Mouse (Mus musculus): ENCODE measurements around the gene Lpar3. TPM values are rescaled to one million over a fixed set of nuclear protein-coding genes. Genes with fewer than 3 reads are reported as not detected.
A peak's percentile ranks its signal among the peaks of the same experiment; 100 is the strongest.

Lpar3 gene
- 0.78 and 0.93 TPM in 2 replicates for polyA plus RNA-seq (2015; fragmentation: Nextera tagmentation; extraction: Ambion mirVana)

- no peak within 1 kb of the TSS for H3K27ac ChIP-seq
- under 1% methylated on average over 73 of the region's 73 CpGs for WGBS
- H3K9ac ChIP-seq: peak within 1 kb of the TSS; percentile 43
- peaks cover 50% of the 10 kb centered on the region for H3K27me3 ChIP-seq
- H3K9me3 ChIP-seq: no peaks in the 10 kb centered on the region
- peak; percentile 80 for ATAC-seq (ENCODE audit: low FRiP score)
- peaks cover 14% of the 10 kb centered on the region for H3K4me1 ChIP-seq (replicated peaks)
- H3K4me3 ChIP-seq: peak within 1 kb of the TSS; percentile 52
- peak within 1 kb of the TSS; percentile 84 for H3K4me2 ChIP-seq
- no peaks in the 10 kb centered on the region for H3K36me3 ChIP-seq
These were observed at the start of gene Lpar3 for GRCm38 (mm10) chr3:146220776-146221486. Lpar3 (plus strand) TSS chr3:146220963.

DNA sequence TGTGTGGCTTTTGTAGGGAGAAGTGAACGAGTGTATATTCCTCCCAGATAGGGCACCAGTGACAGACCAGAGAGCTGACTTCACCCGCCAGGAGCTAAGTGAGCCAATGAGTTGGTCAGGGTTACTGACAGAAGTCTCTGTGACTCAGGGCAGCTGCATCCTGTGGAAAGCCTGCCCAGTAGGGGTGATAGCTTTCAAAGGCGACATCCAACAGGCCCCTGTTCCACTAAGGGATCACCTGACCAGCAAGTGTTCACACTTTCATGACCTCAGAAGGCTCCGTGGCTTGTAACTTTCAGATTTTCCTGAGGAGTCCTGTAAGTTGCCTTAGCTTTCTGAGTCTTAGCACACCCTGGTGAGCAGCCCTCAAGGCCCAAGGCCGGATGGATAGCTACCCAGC lies 47.7 kb upstream of the Lpar3 start:
- 79% methylated on average over 5 of the region's 5 CpGs for WGBS
- Histone ChIP-seq H3K9me3 (peaks cover 5% of the 10 kb centered on the region; the same call in 1 of the 2 replicates), H3K9ac (no peak overlapping the region), H3K27me3 (0 out of 2 replicates have a peak, but pooled peaks cover 14% of the 10 kb centered on the region), H3K4me1 (replicated peaks) (no peaks in the 10 kb centered on the region), H3K36me3 (no peaks in the 10 kb centered on the region), H3K4me3 (no peak overlapping the region), H3K27ac (no peak overlapping the region), H3K4me2 (no peak overlapping the region)
- no peak for ATAC-seq (ENCODE audit: low FRiP score)

DNA sequence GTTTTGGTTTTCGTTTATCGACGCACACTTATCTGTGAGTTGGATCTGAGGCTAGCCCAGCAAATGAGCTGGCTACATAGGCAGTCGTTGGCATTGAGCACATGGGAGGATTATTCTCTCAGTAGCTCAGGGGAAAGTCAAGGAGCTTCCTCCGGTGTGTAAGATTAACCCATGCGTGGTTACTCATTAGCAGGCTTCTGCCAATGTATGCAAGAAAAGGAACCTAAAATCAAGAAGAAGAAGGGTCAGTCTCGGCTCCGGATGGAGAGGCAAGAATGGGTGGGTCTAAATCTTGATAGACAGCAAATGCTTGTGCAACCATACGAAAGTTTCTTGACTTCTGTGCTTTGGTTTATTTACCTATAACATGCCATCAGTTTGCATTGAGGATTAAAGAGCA lies 46.5 kb upstream of the Lpar3 start:
- ATAC-seq (ENCODE audit: low FRiP score): no peak
- WGBS: 89% methylated on average over 9 of the region's 9 CpGs
- no peaks in the 10 kb centered on the region for H3K36me3 ChIP-seq
- H3K27ac ChIP-seq: no peak overlapping the region
- no peak overlapping the region for H3K4me2 ChIP-seq
- H3K4me1 ChIP-seq (replicated peaks): no peaks in the 10 kb centered on the region
- H3K4me3 ChIP-seq: no peak overlapping the region
- peaks cover 17% of the 10 kb centered on the region; the same call in 1 of the 2 replicates for H3K27me3 ChIP-seq
- H3K9me3 ChIP-seq: peaks cover 5% of the 10 kb centered on the region; the same call in 1 of the 2 replicates
- H3K9ac ChIP-seq: no peak overlapping the region

- no peaks in the 10 kb centered on the region for H3K36me3 ChIP-seq
- H3K4me1 ChIP-seq (replicated peaks): no peaks in the 10 kb centered on the region
- 85% methylated on average over 7 of the region's 7 CpGs for WGBS
- H3K9me3 ChIP-seq: no peaks in the 10 kb centered on the region
- H3K4me2 ChIP-seq: no peak overlapping the region
- H3K4me3 ChIP-seq: no peak overlapping the region
- H3K27ac ChIP-seq: no peak overlapping the region
- H3K9ac ChIP-seq: no peak overlapping the region
- no peak for ATAC-seq (ENCODE audit: low FRiP score)
- H3K27me3 ChIP-seq: peaks cover 40% of the 10 kb centered on the region
These were observed 43.5 kb upstream of the Lpar3 start for GRCm38 (mm10) chr3:146177295-146177694.

GRCm38 (mm10) chr3:146177748-146178582 lies 42.8 kb upstream of the Lpar3 start:
- H3K4me3 ChIP-seq: peak overlapping the region; percentile 32
- no peaks in the 10 kb centered on the region for H3K9me3 ChIP-seq
- WGBS: 4% methylated on average over 16 of the region's 16 CpGs
- ATAC-seq (ENCODE audit: low FRiP score): peak; percentile 90
- H3K4me1 ChIP-seq (replicated peaks): no peaks in the 10 kb centered on the region
- H3K9ac ChIP-seq: peak overlapping the region; percentile 60; the same call in 1 of the 2 replicates
- H3K27ac ChIP-seq: 0 out of 2 replicates have a peak overlapping the region, but pooled peaks have one; percentile 55
- H3K36me3 ChIP-seq: no peaks in the 10 kb centered on the region
- peaks cover 47% of the 10 kb centered on the region for H3K27me3 ChIP-seq
- H3K4me2 ChIP-seq: peak overlapping the region; percentile 57

- H3K27ac ChIP-seq: no peak overlapping the region
- H3K27me3 ChIP-seq: peaks cover 58% of the 10 kb centered on the region
- no peak for ATAC-seq (ENCODE audit: low FRiP score)
- H3K4me1 ChIP-seq (replicated peaks): peaks cover 3% of the 10 kb centered on the region
- H3K36me3 ChIP-seq: no peaks in the 10 kb centered on the region
- no peaks in the 10 kb centered on the region for H3K9me3 ChIP-seq
- H3K4me2 ChIP-seq: no peak overlapping the region
- H3K9ac ChIP-seq: no peak overlapping the region
- H3K4me3 ChIP-seq: no peak overlapping the region
- 35% methylated on average over 2 of the region's 2 CpGs for WGBS
These were observed 40.4 kb upstream of the Lpar3 start for GRCm38 (mm10) chr3:146180341-146180740.

DNA sequence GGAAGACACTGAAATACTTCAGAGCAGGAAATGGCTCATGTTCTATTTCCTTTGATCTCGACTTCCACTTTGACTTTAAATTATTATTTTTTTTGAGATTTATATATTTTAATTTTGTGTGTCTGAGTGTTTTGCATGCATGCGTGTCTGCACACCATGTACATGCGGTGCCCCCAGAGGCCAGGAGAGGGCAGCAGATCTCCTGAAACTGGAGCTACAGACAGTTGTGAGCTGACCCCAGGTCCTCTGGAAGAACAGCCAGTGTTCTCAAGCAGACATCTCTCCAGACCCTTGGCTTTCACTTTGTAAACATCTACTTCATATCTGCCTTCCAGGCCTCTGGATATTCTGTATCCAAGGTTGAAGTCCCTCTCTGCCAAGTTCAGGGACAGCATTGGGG lies 39.8 kb upstream of the Lpar3 start:
- WGBS: 44% methylated on average over 3 of the region's 3 CpGs

GRCm38 (mm10) chr3:146184992-146185657 lies 35.6 kb upstream of the Lpar3 start:
- H3K4me2 ChIP-seq: 0 out of 2 replicates have a peak overlapping the region, but pooled peaks have one; percentile 11

More for the DNA sequence above, 39.8 kb upstream of the Lpar3 start:
- no peak overlapping the region for H3K9ac ChIP-seq
- no peak overlapping the region for H3K27ac ChIP-seq
- no peak overlapping the region for H3K4me3 ChIP-seq
- peaks cover 7% of the 10 kb centered on the region for H3K4me1 ChIP-seq (replicated peaks)
- ATAC-seq (ENCODE audit: low FRiP score): no peak
- no peaks in the 10 kb centered on the region for H3K36me3 ChIP-seq
- H3K9me3 ChIP-seq: no peaks in the 10 kb centered on the region
- H3K27me3 ChIP-seq: peaks cover 60% of the 10 kb centered on the region
- H3K4me2 ChIP-seq: no peak overlapping the region

DNA sequence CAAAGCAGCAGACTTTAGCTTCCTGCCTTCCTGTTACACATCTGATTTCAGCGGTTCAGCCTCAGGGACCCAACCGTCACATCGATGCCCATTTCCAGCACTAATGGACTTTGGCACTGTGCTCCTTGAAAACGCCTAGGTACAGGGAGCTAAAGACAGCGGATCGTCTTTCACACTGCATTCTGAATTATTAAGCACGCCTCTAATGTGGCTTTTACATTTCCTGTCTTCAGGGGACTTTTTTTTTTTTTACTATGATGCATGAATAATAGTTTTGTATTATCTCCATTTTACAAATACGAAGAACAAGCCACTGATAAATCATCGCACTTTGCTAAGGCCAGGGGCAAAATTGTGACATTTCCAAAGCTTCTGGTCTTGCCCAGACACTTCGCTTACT lies 34.7 kb upstream of the Lpar3 start:
- Histone ChIP-seq H3K9ac (no peak overlapping the region), H3K27ac (0 out of 2 replicates have a peak overlapping the region, but pooled peaks have one; percentile 58), H3K4me1 (replicated peaks) (peaks cover 7% of the 10 kb centered on the region), H3K4me2 (no peak overlapping the region), H3K27me3 (peaks cover 75% of the 10 kb centered on the region), H3K4me3 (no peak overlapping the region), H3K9me3 (0 out of 2 replicates have a peak, but pooled peaks cover 4% of the 10 kb centered on the region), H3K36me3 (no peaks in the 10 kb centered on the region)
- ATAC-seq (ENCODE audit: low FRiP score): no peak
- WGBS: 76% methylated on average over 10 of the region's 10 CpGs

More at GRCm38 (mm10) chr3:146184992-146185657, 35.6 kb upstream of the Lpar3 start:
- Histone ChIP-seq H3K27me3 (peaks cover 78% of the 10 kb centered on the region), H3K9me3 (0 out of 2 replicates have a peak, but pooled peaks cover 4% of the 10 kb centered on the region), H3K36me3 (no peaks in the 10 kb centered on the region), H3K27ac (peak overlapping the region; percentile 58), H3K4me1 (replicated peaks) (peaks cover 7% of the 10 kb centered on the region), H3K4me3 (no peak overlapping the region), H3K9ac (no peak overlapping the region)
- ATAC-seq (ENCODE audit: low FRiP score): peak; percentile 73
- 19% methylated on average over 13 of the region's 13 CpGs for WGBS

DNA sequence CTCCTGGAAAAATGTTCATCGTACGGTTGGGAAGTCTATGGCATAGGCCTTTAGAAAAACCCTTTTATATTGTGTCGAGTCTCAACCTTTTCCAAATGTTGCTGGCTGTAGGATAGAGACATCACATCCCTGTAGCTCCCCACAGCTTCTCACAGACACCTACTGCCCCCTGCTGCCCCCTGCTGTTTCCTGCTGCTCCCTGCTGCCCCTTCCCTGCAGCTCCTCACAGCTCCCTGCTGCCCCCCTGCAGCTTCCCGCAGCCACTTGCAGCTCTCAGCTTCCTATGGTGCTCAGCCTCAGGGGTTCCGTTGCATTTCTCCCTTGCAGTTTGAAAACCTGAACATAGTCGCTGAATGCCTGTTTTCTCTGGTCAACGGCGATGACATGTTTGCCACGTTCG lies 30.8 kb upstream of the Lpar3 start:
- no peak overlapping the region for H3K9ac ChIP-seq
- no peak overlapping the region for H3K4me3 ChIP-seq
- no peak for ATAC-seq (ENCODE audit: low FRiP score)
- WGBS: 65% methylated on average over 10 of the region's 10 CpGs
- no peaks in the 10 kb centered on the region for H3K36me3 ChIP-seq
- H3K4me1 ChIP-seq (replicated peaks): peaks cover 10% of the 10 kb centered on the region
- H3K9me3 ChIP-seq: 0 out of 2 replicates have a peak, but pooled peaks cover 4% of the 10 kb centered on the region
- no peak overlapping the region for H3K4me2 ChIP-seq
- H3K27me3 ChIP-seq: peaks cover 46% of the 10 kb centered on the region
- no peak overlapping the region for H3K27ac ChIP-seq

DNA sequence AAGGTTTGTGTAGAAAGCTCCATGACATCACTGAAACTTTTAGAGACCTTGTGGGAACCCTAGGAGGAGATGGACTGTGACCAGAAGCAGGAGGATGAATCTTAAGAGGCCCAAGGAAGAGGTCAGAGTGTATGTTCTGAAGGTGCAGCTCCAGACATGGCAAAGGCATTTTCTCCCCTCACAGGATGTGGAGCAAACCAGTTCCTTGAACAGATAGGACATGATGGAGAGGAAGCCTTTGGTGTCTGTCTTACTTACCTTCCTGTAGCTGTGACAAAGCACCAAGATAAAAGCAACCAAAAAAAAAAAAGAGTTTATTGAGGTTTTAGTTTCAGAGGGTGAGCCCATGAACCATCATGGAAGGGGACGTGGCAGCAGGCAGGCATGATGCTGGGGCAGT lies 28.3 kb upstream of the Lpar3 start:
- H3K4me2 ChIP-seq: no peak overlapping the region
- H3K27me3 ChIP-seq: peaks cover 39% of the 10 kb centered on the region
- H3K4me3 ChIP-seq: no peak overlapping the region
- 0 out of 2 replicates have a peak, but pooled peaks cover 4% of the 10 kb centered on the region for H3K9me3 ChIP-seq
- no peak for ATAC-seq (ENCODE audit: low FRiP score)
- no peak overlapping the region for H3K9ac ChIP-seq
- H3K27ac ChIP-seq: no peak overlapping the region
- H3K36me3 ChIP-seq: no peaks in the 10 kb centered on the region
- WGBS: 100% methylated on average over 1 of the region's 1 CpGs
- H3K4me1 ChIP-seq (replicated peaks): peaks cover 6% of the 10 kb centered on the region; the same call in 1 of the 2 replicates

DNA sequence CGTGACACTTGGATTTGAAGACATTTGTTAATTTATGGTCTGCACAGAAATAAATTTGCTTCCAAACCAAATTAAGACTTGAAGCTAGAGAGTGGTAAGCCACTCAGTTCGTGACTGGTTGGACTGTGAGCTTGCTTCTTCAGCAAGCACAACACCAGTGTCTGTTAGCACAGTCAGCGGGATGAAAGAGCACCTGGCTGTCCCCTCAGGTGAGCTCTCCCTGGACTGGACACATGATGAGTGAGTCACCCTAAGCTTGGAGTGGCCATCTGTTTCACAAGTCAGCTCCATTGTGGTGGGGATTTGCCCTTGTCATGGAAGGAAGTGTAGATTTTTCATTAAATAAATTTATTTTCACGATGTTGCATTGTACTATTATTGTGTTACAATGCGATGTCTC lies 25.6 kb upstream of the Lpar3 start:
- 92% methylated on average over 5 of the region's 5 CpGs for WGBS
- H3K27ac ChIP-seq: no peak overlapping the region
- no peak overlapping the region for H3K9ac ChIP-seq
- no peak overlapping the region for H3K4me3 ChIP-seq
- peaks cover 16% of the 10 kb centered on the region for H3K4me1 ChIP-seq (replicated peaks)
- peaks cover 16% of the 10 kb centered on the region; the same call in 1 of the 2 replicates for H3K27me3 ChIP-seq
- H3K9me3 ChIP-seq: no peaks in the 10 kb centered on the region
- no peak for ATAC-seq (ENCODE audit: low FRiP score)
- no peak overlapping the region for H3K4me2 ChIP-seq
- H3K36me3 ChIP-seq: no peaks in the 10 kb centered on the region

All from hindbrain, embryonic 13.5 days (tissue).